21 mouse cellular contexts compared by ENCODE assay signal in genomic region chr7:72446911-72447310, GRCm38 (mm10).
"Had no signal": no experiment of that assay in that cellular context is flagged by ENCODE, and none has a peak within 500 bp of the region (broad histone marks: within the 10 kb centered on the region; RNA-seq: fewer than 3 reads in every experiment).

No protein-coding gene starts in this region.

- DNase-seq: kidney, postnatal 10 days; kidney, postnatal 36 days; liver; lung, adult 18-20 months; lung, postnatal 10 days; lung, postnatal 36 days; right cerebral cortex, adult 18-20 months; right cerebral cortex, postnatal 25 days; thymus, adult 2 months; thymus, postnatal 14 days; thymus, postnatal 4 days had no signal

- H3K36me3 ChIP-seq: kidney, embryonic 15.5 days; limb, embryonic 10.5 days; limb, embryonic 13.5 days; liver, embryonic 12.5 days; liver, embryonic 15.5 days; lung, embryonic 15.5 days; midbrain, embryonic 10.5 days; midbrain, embryonic 13.5 days had no signal

- H3K27ac ChIP-seq: kidney, embryonic 15.5 days; limb, embryonic 10.5 days; limb, embryonic 13.5 days; liver, embryonic 12.5 days; liver, embryonic 15.5 days; lung, embryonic 15.5 days; midbrain, embryonic 10.5 days; midbrain, embryonic 13.5 days; stomach, postnatal 0 days had no signal

- H3K4me3 ChIP-seq: kidney, embryonic 15.5 days; limb, embryonic 10.5 days; limb, embryonic 13.5 days; liver, embryonic 12.5 days; liver, embryonic 15.5 days; lung, embryonic 15.5 days; megakaryocyte, embryonic 14.5 days; midbrain, embryonic 10.5 days; midbrain, embryonic 13.5 days had no signal

- H3K4me1 ChIP-seq: kidney, embryonic 15.5 days; limb, embryonic 10.5 days; limb, embryonic 13.5 days; liver, embryonic 12.5 days; liver, embryonic 15.5 days; lung, embryonic 15.5 days; megakaryocyte, embryonic 14.5 days; midbrain, embryonic 10.5 days; midbrain, embryonic 13.5 days had no signal

- H3K27me3 ChIP-seq: kidney, embryonic 15.5 days; limb, embryonic 13.5 days; liver, embryonic 12.5 days; liver, embryonic 15.5 days; lung, embryonic 15.5 days; megakaryocyte, embryonic 14.5 days; midbrain, embryonic 13.5 days had no signal
